Mouse (Mus musculus): ENCODE data around the gene Klhl12.

GRCm38 (mm10) chr1:134516491-134517198 lies 61.3 kb downstream of the Klhl12 start:
- no peak for TF ChIP-seq CTCF (IDR thresholded peaks at IDR 0.05; ENCODE audit: control insufficient read depth, insufficient read depth, insufficient read length)
- no peak for TF ChIP-seq MYOG (IDR thresholded peaks at IDR 0.05; ENCODE audit: control insufficient read depth, extremely low read depth, insufficient read length)
- TF ChIP-seq CEBPB (IDR thresholded peaks at IDR 0.05; ENCODE audit: low read depth) = no peak
- TF ChIP-seq MYOD1 (IDR thresholded peaks at IDR 0.05; ENCODE audit: control insufficient read depth, insufficient read length, low read depth) = no peak
- no peak for TF ChIP-seq USF1 (IDR thresholded peaks at IDR 0.05; ENCODE audit: low read depth)

Data from C2C12 (cell line).